9 mouse cellular contexts compared by ENCODE assay signal in genomic region chr11:51649889-51650199, GRCm38 (mm10). TPM values are rescaled to one million over a fixed set of nuclear protein-coding genes. Genes with fewer than 3 reads are reported as not detected.
DNase-seq lines count a peak whose midpoint lies in the region; ATAC-seq and TF ChIP-seq lines count a peak whose summit lies in the region.
"Had no signal": no experiment of that assay in that cellular context is flagged by ENCODE, and none has a peak within 500 bp of the region (broad histone marks: within the 10 kb centered on the region; RNA-seq: fewer than 3 reads in every experiment).

No protein-coding gene starts in this region.

- TF ChIP-seq POLR2A in lung, adult 2 months (IDR thresholded peaks at IDR 0.05; ENCODE audit: borderline replicate concordance, extremely low read depth, low read depth, low read length), result no peak
- peak; percentile 36; the same call in 1 of the 2 replicates for TF ChIP-seq POLR2A in cortical plate, adult 2 months (IDR thresholded peaks at IDR 0.05; ENCODE audit: extremely low read depth, insufficient read depth, low read length)

- H3K36me3 ChIP-seq in hindbrain, embryonic 15.5 days, result no peaks in the 10 kb centered on the region
- peaks cover 3% of the 10 kb centered on the region for H3K36me3 ChIP-seq in megakaryocyte, embryonic 14.5 days (replicated peaks; ENCODE audit: low read length)

- no peak for TF ChIP-seq CTCF in lung, adult 2 months (IDR thresholded peaks at IDR 0.05; ENCODE audit: insufficient read depth, low read length)
- no peak for TF ChIP-seq CTCF in cortical plate, adult 2 months (IDR thresholded peaks at IDR 0.05; ENCODE audit: extremely low read depth, insufficient read depth, low read length)

- H3K27ac ChIP-seq in cortical plate, adult 2 months (ENCODE audit: insufficient read depth, low read length), result no peak overlapping the region
- no peak overlapping the region for H3K27ac ChIP-seq in hindbrain, embryonic 15.5 days (replicated peaks)

- peak overlapping the region; percentile 97 for H3K4me2 ChIP-seq in hindbrain, embryonic 15.5 days

- no peak for ATAC-seq in hindbrain, embryonic 15.5 days (ENCODE audit: low FRiP score, low read depth)
- ATAC-seq in monocyte, adult 5-6 weeks (replicated peaks; ENCODE audit: insufficient number of reproducible peaks, low FRiP score, low TSS enrichment, poor library complexity, severe bottlenecking), result no peak

- no peak for DNase-seq in lung, adult 2 months
- DNase-seq in lung, postnatal 10 days, result no peak
- DNase-seq in thymus, postnatal 0 days (ENCODE audit: low spot score), result peak; percentile 48
- no peak for DNase-seq in Muller cell, postnatal 12 days (ENCODE audit: inconsistent ontology term)

- peak overlapping the region; percentile 72 for H3K4me3 ChIP-seq in lung, adult 2 months (replicated peaks; ENCODE audit: extremely low read depth, low read depth, low read length)
- peak overlapping the region; percentile 66 for H3K4me3 ChIP-seq in cortical plate, adult 2 months (ENCODE audit: insufficient read depth, low read length)
- peak overlapping the region; percentile 66 for H3K4me3 ChIP-seq in hindbrain, embryonic 15.5 days
- H3K4me3 ChIP-seq in megakaryocyte, embryonic 14.5 days (replicated peaks), result peak overlapping the region; percentile 94

- H3K9ac ChIP-seq in hindbrain, embryonic 15.5 days, result peak overlapping the region; percentile 72

- WGBS in lung, adult 2 months, result 7% methylated on average over 7 of the region's 7 CpGs
- 5% methylated on average over 7 of the region's 7 CpGs for WGBS in hindbrain, embryonic 15.5 days

- peaks cover 11% of the 10 kb centered on the region; the same call in 1 of the 2 replicates for H3K4me1 ChIP-seq in lung, adult 2 months (ENCODE audit: control insufficient read depth, insufficient read depth, low read length)
- peaks cover 2% of the 10 kb centered on the region; the same call in 1 of the 2 replicates for H3K4me1 ChIP-seq in cortical plate, adult 2 months (ENCODE audit: control insufficient read depth, insufficient read depth, low read length)
- peaks cover 35% of the 10 kb centered on the region for H3K4me1 ChIP-seq in hindbrain, embryonic 15.5 days (replicated peaks)
- H3K4me1 ChIP-seq in megakaryocyte, embryonic 14.5 days, result peaks cover 55% of the 10 kb centered on the region

- no peaks in the 10 kb centered on the region for H3K9me3 ChIP-seq in hindbrain, embryonic 15.5 days
- H3K9me3 ChIP-seq in megakaryocyte, embryonic 14.5 days, result peaks cover 7% of the 10 kb centered on the region

- peaks cover 7% of the 10 kb centered on the region; the same call in 1 of the 2 replicates for H3K27me3 ChIP-seq in hindbrain, embryonic 15.5 days
- peaks cover 74% of the 10 kb centered on the region for H3K27me3 ChIP-seq in megakaryocyte, embryonic 14.5 days (replicated peaks)

RNA-seq across cellular contexts. Expression of gene N4bp3, which starts 0.8 kb away (rescaled TPM):
- polyA plus RNA-seq in lung, adult 2 months (2012; rRNA removed), result 43.7 and 45.9 TPM in 2 replicates
- polyA plus RNA-seq in cortical plate, adult 2 months (2012; rRNA removed), result 9.1 and 10.2 TPM in 2 replicates
- 25.8 and 29.8 TPM in 2 replicates for polyA plus RNA-seq in hindbrain, embryonic 15.5 days (2015; fragmentation: Nextera tagmentation; extraction: Ambion mirVana)
- polyA plus RNA-seq in megakaryocyte, embryonic 14.5 days (2012; ENCODE audit: insufficient read depth, low replicate concordance), result 2.5 and 6.0 TPM in 2 replicates
- polyA plus RNA-seq in thymus, postnatal 0 days (2015; fragmentation: Nextera tagmentation; extraction: Ambion mirVana), result 22.8 and 26.5 TPM in 2 replicates
- 1.4 to 6.3 TPM (median 3.3 TPM) in 3 replicates for total RNA-seq in monocyte, adult 5-6 weeks (2017)

RNA-seq across cellular contexts. Expression of gene D930048N14Rik, which starts 0.9 kb away (rescaled TPM):
- polyA plus RNA-seq in lung, adult 2 months (2012; rRNA removed), result 9.1 and 13.2 TPM in 2 replicates
- 5.3 and 6.0 TPM in 2 replicates for polyA plus RNA-seq in cortical plate, adult 2 months (2012; rRNA removed)
- 1.2 and 1.4 TPM in 2 replicates for polyA plus RNA-seq in hindbrain, embryonic 15.5 days (2015; fragmentation: Nextera tagmentation; extraction: Ambion mirVana)
- polyA plus RNA-seq in megakaryocyte, embryonic 14.5 days (2012; ENCODE audit: insufficient read depth, low replicate concordance), result not detected in 2 replicates
- polyA plus RNA-seq in thymus, postnatal 0 days (2015; fragmentation: Nextera tagmentation; extraction: Ambion mirVana), result 1.8 TPM in 2 replicates
- total RNA-seq in monocyte, adult 5-6 weeks (2017), result 0.43 to 2.0 TPM (median 0.57 TPM) in 3 replicates
- total RNA-seq: hematopoietic stem cell, adult 5-6 weeks had no signal

RNA-seq across cellular contexts. Expression of gene Rmnd5b, which starts 14.1 kb away (rescaled TPM):
- polyA plus RNA-seq in lung, adult 2 months (2012; rRNA removed), result 64.9 and 65.8 TPM in 2 replicates
- 80.3 and 81.2 TPM in 2 replicates for polyA plus RNA-seq in cortical plate, adult 2 months (2012; rRNA removed)
- polyA plus RNA-seq in hindbrain, embryonic 15.5 days (2015; fragmentation: Nextera tagmentation; extraction: Ambion mirVana), result 74.2 and 79.6 TPM in 2 replicates
- 12.9 and 15.1 TPM in 2 replicates for polyA plus RNA-seq in megakaryocyte, embryonic 14.5 days (2012; ENCODE audit: insufficient read depth, low replicate concordance)
- polyA plus RNA-seq in thymus, postnatal 0 days (2015; fragmentation: Nextera tagmentation; extraction: Ambion mirVana), result 62.4 and 66.1 TPM in 2 replicates
- 10.3 to 23.0 TPM (median 13.5 TPM) in 3 replicates for total RNA-seq in monocyte, adult 5-6 weeks (2017)

RNA-seq across cellular contexts. Expression of gene Nhp2, which starts 30.3 kb away (rescaled TPM):
- polyA plus RNA-seq in lung, adult 2 months (2012; rRNA removed), result 22.6 and 33.3 TPM in 2 replicates
- 73.0 and 78.5 TPM in 2 replicates for polyA plus RNA-seq in cortical plate, adult 2 months (2012; rRNA removed)
- 105 TPM in 2 replicates for polyA plus RNA-seq in hindbrain, embryonic 15.5 days (2015; fragmentation: Nextera tagmentation; extraction: Ambion mirVana)
- 44.8 and 144 TPM in 2 replicates for polyA plus RNA-seq in megakaryocyte, embryonic 14.5 days (2012; ENCODE audit: insufficient read depth, low replicate concordance)
- 196 and 207 TPM in 2 replicates for polyA plus RNA-seq in thymus, postnatal 0 days (2015; fragmentation: Nextera tagmentation; extraction: Ambion mirVana)
- 25.0 to 37.2 TPM (median 27.0 TPM) in 3 replicates for total RNA-seq in monocyte, adult 5-6 weeks (2017)

RNA-seq across cellular contexts. Expression of gene 0610009B22Rik, which starts 38.8 kb away (rescaled TPM):
- polyA plus RNA-seq in lung, adult 2 months (2012; rRNA removed), result 6.9 and 8.3 TPM in 2 replicates
- 37.7 and 41.1 TPM in 2 replicates for polyA plus RNA-seq in cortical plate, adult 2 months (2012; rRNA removed)
- polyA plus RNA-seq in hindbrain, embryonic 15.5 days (2015; fragmentation: Nextera tagmentation; extraction: Ambion mirVana), result 95.1 and 101 TPM in 2 replicates
- polyA plus RNA-seq in megakaryocyte, embryonic 14.5 days (2012; ENCODE audit: insufficient read depth, low replicate concordance), result 1.7 TPM in 1 of 2 replicates, not detected in the other
- 77.3 and 85.7 TPM in 2 replicates for polyA plus RNA-seq in thymus, postnatal 0 days (2015; fragmentation: Nextera tagmentation; extraction: Ambion mirVana)
- total RNA-seq in monocyte, adult 5-6 weeks (2017), result 8.8 to 10.1 TPM (median 8.9 TPM) in 3 replicates
